Mouse (Mus musculus) embryonic facial prominence, embryonic 14.5 days (tissue): ENCODE results near the gene 6030408B16Rik. TPM values are rescaled to one million over a fixed set of nuclear protein-coding genes. Genes with fewer than 3 reads are reported as not detected.
A peak's percentile ranks its signal among the peaks of the same experiment; 100 is the strongest.

Source experiments
- ATAC-seq: fragments of 200-750 bp; cut with Nextera tagmentation; 2 replicates; pipeline ENCODE4 v1.8.0; 2017; ENCODE audit warnings: low read depth, moderate number of reproducible peaks, moderate TSS enrichment
- DNase-seq: peaks from one replicate; pipeline ENCODE4 v3.0.0-alpha.2; 2015; ENCODE audit warnings: low spot score
- H3K27ac ChIP-seq: fragments of 300-500 bp; sonication (generic); replicated peaks from 2 replicates; pipeline ENCODE4 v1.5.1; 2014; ENCODE audit warnings: low read depth, mild to moderate bottlenecking, low read length, moderate library complexity
- H3K27me3 ChIP-seq: fragments of 300-500 bp; sonication (generic); replicated peaks from 2 replicates; pipeline ENCODE4 v1.6.1; 2014; ENCODE audit warnings: low read length; ENCODE audit not compliant: control insufficient read depth, insufficient read depth
- H3K36me3 ChIP-seq: fragments of 300-500 bp; sonication (generic); 2 replicates; pipeline ENCODE4 v1.6.1; 2014; ENCODE audit warnings: low read length, mixed read lengths; ENCODE audit not compliant: control insufficient read depth, insufficient read depth
- H3K4me1 ChIP-seq: fragments of 300-500 bp; sonication (generic); 2 replicates; pipeline ENCODE4 v1.6.1; 2014; ENCODE audit warnings: antibody characterized with exemption, low read length; ENCODE audit not compliant: control insufficient read depth, insufficient read depth
- H3K4me2 ChIP-seq: fragments of 300-500 bp; sonication (generic); 2 replicates; pipeline ENCODE4 v1.6.1; 2014; ENCODE audit warnings: low read depth, mild to moderate bottlenecking, low read length, moderate library complexity, mixed read lengths
- H3K4me3 ChIP-seq: fragments of 300-500 bp; sonication (generic); 2 replicates; pipeline ENCODE4 v1.5.1; 2014; ENCODE audit warnings: low read depth, mild to moderate bottlenecking, low read length
- H3K9ac ChIP-seq: fragments of 300-500 bp; sonication (generic); 2 replicates; pipeline ENCODE4 v1.6.1; 2014; ENCODE audit warnings: low read depth, mild to moderate bottlenecking, low read length, moderate library complexity, mixed read lengths
- H3K9me3 ChIP-seq: fragments of 300-500 bp; sonication (generic); 2 replicates; pipeline ENCODE4 v1.6.1; 2016; ENCODE audit warnings: low read length; ENCODE audit not compliant: control insufficient read depth
- WGBS: fragments of 180-500 bp; shearing (Covaris S2); extraction: QIAGEN DNeasy Blood & Tissue Kit; methylation state at CpG from one replicate; pipeline ENCODE4 v1.1.7; 2014; 5-methylcytosine and 5-hydroxymethylcytosine counted together
- polyA plus RNA-seq: library from polyadenylated mRNA; unstranded; fragments of >200 nt; fragmentation: Nextera tagmentation; extraction: Ambion mirVana; gene quantifications from 2 replicates; pipeline ENCODE4 v1.2.1, GENCODE M21; 2014

Gene 6030408B16Rik
- polyA plus RNA-seq, 1 experiment from 2014 or later = 0.84 TPM

- Histone ChIP-seq H3K4me1 (0 out of 2 replicates have a peak, but pooled peaks cover 6% of the 10 kb centered on the region), H3K36me3 (no peaks in the 10 kb centered on the region), H3K27me3 (no peaks in the 10 kb centered on the region), H3K27ac (no peak overlapping the region), H3K9me3 (no peaks in the 10 kb centered on the region), H3K9ac (no peak overlapping the region), H3K4me3 (no peak overlapping the region), H3K4me2 (no peak overlapping the region)
- no peak for DNase-seq
- WGBS = 51% methylated on average over 3 of the region's 3 CpGs
- no peak for ATAC-seq
These were observed 36.5 kb downstream of the 6030408B16Rik start for GRCm38 (mm10) chr15:101329564-101329892.

- no peaks in the 10 kb centered on the region for H3K9me3 ChIP-seq
- H3K4me3 ChIP-seq = no peak overlapping the region
- no peak overlapping the region for H3K27ac ChIP-seq
- no peak for DNase-seq
- no peaks in the 10 kb centered on the region for H3K27me3 ChIP-seq
- H3K36me3 ChIP-seq = no peaks in the 10 kb centered on the region
- H3K9ac ChIP-seq = no peak overlapping the region
- H3K4me1 ChIP-seq = 0 out of 2 replicates have a peak, but pooled peaks cover 6% of the 10 kb centered on the region
- H3K4me2 ChIP-seq = no peak overlapping the region
- WGBS = 68% methylated on average over 4 of the region's 4 CpGs
- no peak for ATAC-seq
These were observed 38.1 kb downstream of the 6030408B16Rik start for GRCm38 (mm10) chr15:101331090-101331489.

GRCm38 (mm10) chr15:101332370-101332769, 39.4 kb downstream of the 6030408B16Rik start:
- H3K4me2 ChIP-seq = no peak overlapping the region
- 0 out of 2 replicates have a peak overlapping the region, but pooled peaks have one; percentile 2 for H3K9ac ChIP-seq
- WGBS = 71% methylated on average over 4 of the region's 4 CpGs
- H3K27ac ChIP-seq = peak overlapping the region; percentile 61
- H3K27me3 ChIP-seq = no peaks in the 10 kb centered on the region
- no peaks in the 10 kb centered on the region for H3K9me3 ChIP-seq
- ATAC-seq (peak; percentile 13; the same call in 1 of the 2 replicates), DNase-seq (peak; percentile 61)
- H3K4me3 ChIP-seq = no peak overlapping the region
- H3K36me3 ChIP-seq = no peaks in the 10 kb centered on the region
- H3K4me1 ChIP-seq = peaks cover 10% of the 10 kb centered on the region; the same call in 1 of the 2 replicates

- DNase-seq (peak; percentile 69), ATAC-seq (peak; percentile 1; the same call in 1 of the 2 replicates)
- Histone ChIP-seq H3K4me3 (no peak overlapping the region), H3K27me3 (no peaks in the 10 kb centered on the region), H3K9me3 (no peaks in the 10 kb centered on the region), H3K27ac (peak overlapping the region; percentile 61), H3K4me1 (peaks cover 10% of the 10 kb centered on the region; the same call in 1 of the 2 replicates), H3K36me3 (no peaks in the 10 kb centered on the region), H3K4me2 (no peak overlapping the region), H3K9ac (0 out of 2 replicates have a peak overlapping the region, but pooled peaks have one; percentile 8)
- 0% methylated on average over 1 of the region's 1 CpGs for WGBS
These were observed 40.2 kb downstream of the 6030408B16Rik start for GRCm38 (mm10) chr15:101333165-101333564.

GRCm38 (mm10) chr15:101333648-101334047, 40.6 kb downstream of the 6030408B16Rik start:
- Histone ChIP-seq H3K27ac (peak overlapping the region; percentile 61; the same call in 1 of the 2 replicates), H3K9ac (no peak overlapping the region)
- WGBS = 39% methylated on average over 4 of the region's 4 CpGs

GRCm38 (mm10) chr15:101336474-101337174, 43.6 kb downstream of the 6030408B16Rik start:
- Histone ChIP-seq H3K9ac (no peak overlapping the region), H3K4me2 (no peak overlapping the region), H3K27me3 (no peaks in the 10 kb centered on the region), H3K27ac (peak overlapping the region; percentile 63), H3K4me1 (peaks cover 10% of the 10 kb centered on the region; the same call in 1 of the 2 replicates), H3K4me3 (no peak overlapping the region), H3K36me3 (no peaks in the 10 kb centered on the region), H3K9me3 (no peaks in the 10 kb centered on the region)
- WGBS = 34% methylated on average over 21 of the region's 24 CpGs
- peak; percentile 76 for DNase-seq
- ATAC-seq = peak; percentile 42; the same call in 1 of the 2 replicates

More at GRCm38 (mm10) chr15:101333648-101334047, 40.6 kb downstream of the 6030408B16Rik start:
- DNase-seq (no peak), ATAC-seq (no peak)
- Histone ChIP-seq H3K27me3 (no peaks in the 10 kb centered on the region), H3K9me3 (no peaks in the 10 kb centered on the region), H3K4me1 (peaks cover 10% of the 10 kb centered on the region; the same call in 1 of the 2 replicates), H3K4me3 (no peak overlapping the region), H3K36me3 (no peaks in the 10 kb centered on the region), H3K4me2 (no peak overlapping the region)

GRCm38 (mm10) chr15:101338359-101338758, 45.3 kb downstream of the 6030408B16Rik start:
- ATAC-seq (no peak), DNase-seq (peak; percentile 77)
- Histone ChIP-seq H3K9ac (no peak overlapping the region), H3K4me1 (peaks cover 3% of the 10 kb centered on the region; the same call in 1 of the 2 replicates), H3K27ac (peak overlapping the region; percentile 28; the same call in 1 of the 2 replicates), H3K4me3 (no peak overlapping the region), H3K4me2 (no peak overlapping the region), H3K9me3 (no peaks in the 10 kb centered on the region), H3K27me3 (no peaks in the 10 kb centered on the region), H3K36me3 (no peaks in the 10 kb centered on the region)
- 59% methylated on average over 4 of the region's 4 CpGs for WGBS

GRCm38 (mm10) chr15:101339537-101339936, 46.5 kb downstream of the 6030408B16Rik start:
- 0% methylated on average over 2 of the region's 2 CpGs for WGBS
- Histone ChIP-seq H3K4me2 (no peak overlapping the region), H3K4me1 (peaks cover 3% of the 10 kb centered on the region; the same call in 1 of the 2 replicates), H3K9ac (no peak overlapping the region), H3K4me3 (no peak overlapping the region), H3K36me3 (no peaks in the 10 kb centered on the region), H3K27me3 (no peaks in the 10 kb centered on the region), H3K27ac (no peak overlapping the region), H3K9me3 (no peaks in the 10 kb centered on the region)
- DNase-seq (peak; percentile 93), ATAC-seq (peak; percentile 91)
